Mouse (Mus musculus) macrophage (primary cell): Measurements from ENCODE around the gene Dact2. TPM values are rescaled to one million over a fixed set of nuclear protein-coding genes. Genes with fewer than 3 reads are reported as not detected.

Experiments used
- H3K27ac ChIP-seq: fragments of 350-480 bp; formaldehyde crosslinking; 2 replicates; pipeline ENCODE4 v1.9.0; 2021
- H3K36me3 ChIP-seq: fragments of 350-480 bp; formaldehyde crosslinking; 2 replicates; pipeline ENCODE4 v1.9.0; 2021; ENCODE audit errors: inconsistent target
- H3K4me3 ChIP-seq: fragments of 350-480 bp; formaldehyde crosslinking; 2 replicates; pipeline ENCODE4 v1.9.0; 2021; ENCODE audit errors: inconsistent target
- H3K79me2 ChIP-seq: fragments of 350-480 bp; formaldehyde crosslinking; 2 replicates; pipeline ENCODE4 v1.9.0; 2021; ENCODE audit errors: inconsistent target
- WGBS: methylation state at CpG from one replicate; pipeline ENCODE4 v1.1.7; 2026; ENCODE audit warnings: inconsistent platforms; ENCODE audit not compliant: missing documents; 5-methylcytosine and 5-hydroxymethylcytosine counted together
- polyA plus RNA-seq: library from polyadenylated mRNA; stranded (reverse); fragments of 250-400 nt; gene quantifications from 3 replicates; pipeline ENCODE4 v1.2.4, GENCODE M21; 2018; ENCODE audit warnings: inconsistent platforms

The Dact2 gene
- polyA plus RNA-seq, 1 experiment from 2014 or later = not detected

DNA sequence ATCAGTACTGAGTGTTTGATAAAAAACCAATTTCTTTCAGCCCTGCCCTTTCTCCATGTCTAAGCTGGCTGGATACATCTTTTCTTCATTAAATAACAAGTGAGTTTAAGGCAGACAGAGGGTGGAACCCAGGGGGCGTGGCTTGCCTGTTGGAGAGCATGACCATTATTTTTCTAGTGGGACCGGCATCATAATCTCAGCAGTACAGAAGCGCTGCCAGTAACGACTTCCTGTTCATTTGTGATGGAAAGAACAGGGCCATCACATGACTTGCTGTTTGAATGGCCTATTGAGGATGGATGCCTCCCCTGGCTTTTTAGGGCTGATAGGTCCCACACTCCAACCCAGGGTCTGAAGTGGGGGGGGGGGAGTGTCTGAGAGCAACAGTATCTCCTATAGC is 4.5 kb downstream of the Dact2 start:
- WGBS = 4% methylated on average over 4 of the region's 4 CpGs
- Histone ChIP-seq H3K27ac (no peak overlapping the region), H3K4me3 (no peak overlapping the region), H3K79me2 (no peaks in the 10 kb centered on the region), H3K36me3 (no peaks in the 10 kb centered on the region)

DNA sequence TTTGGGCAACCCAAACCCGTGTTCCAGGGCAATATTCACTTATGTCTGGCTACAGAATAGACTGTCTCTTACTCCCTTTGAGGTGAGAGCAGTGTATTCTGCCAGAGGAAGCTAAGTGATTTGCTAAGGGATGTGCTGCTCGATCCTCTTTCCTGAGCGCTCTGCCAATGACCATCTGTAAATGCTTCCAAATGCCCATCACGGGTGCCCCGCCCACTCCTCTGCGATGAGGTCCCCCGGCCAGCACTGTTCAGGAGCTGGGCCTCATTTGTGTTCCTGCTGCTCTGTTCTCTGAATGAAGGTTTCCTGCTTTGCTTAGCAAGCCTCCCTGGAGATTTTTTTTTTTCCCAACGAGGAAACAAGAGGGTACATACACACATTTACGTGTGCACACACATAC is 11.2 kb downstream of the Dact2 start:
- H3K4me3 ChIP-seq = no peak overlapping the region
- no peak overlapping the region for H3K27ac ChIP-seq
- H3K36me3 ChIP-seq = no peaks in the 10 kb centered on the region
- WGBS = 62% methylated on average over 9 of the region's 9 CpGs
- no peaks in the 10 kb centered on the region for H3K79me2 ChIP-seq

DNA sequence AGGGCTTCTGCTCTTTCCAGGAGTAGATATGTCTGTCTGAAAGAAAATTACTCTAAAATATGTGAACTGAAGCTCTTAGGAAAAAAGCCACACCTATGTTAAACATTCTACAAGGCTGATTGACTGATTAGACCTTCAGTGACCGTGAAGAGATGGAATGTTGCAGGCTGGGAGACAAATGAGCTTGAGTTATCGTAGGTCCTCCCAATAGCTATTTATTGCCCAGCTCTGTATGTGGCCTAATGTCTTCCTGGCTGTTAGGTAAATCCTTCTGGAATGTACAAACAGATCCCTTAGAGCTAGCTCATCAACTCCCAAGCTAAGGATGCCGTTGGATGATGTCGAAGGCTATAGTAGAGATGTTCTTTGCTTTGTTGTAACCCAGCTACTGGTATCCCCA is 11.7 kb downstream of the Dact2 start:
- Histone ChIP-seq H3K27ac (no peak overlapping the region), H3K36me3 (no peaks in the 10 kb centered on the region), H3K79me2 (no peaks in the 10 kb centered on the region), H3K4me3 (no peak overlapping the region)
- WGBS = 78% methylated on average over 4 of the region's 4 CpGs

DNA sequence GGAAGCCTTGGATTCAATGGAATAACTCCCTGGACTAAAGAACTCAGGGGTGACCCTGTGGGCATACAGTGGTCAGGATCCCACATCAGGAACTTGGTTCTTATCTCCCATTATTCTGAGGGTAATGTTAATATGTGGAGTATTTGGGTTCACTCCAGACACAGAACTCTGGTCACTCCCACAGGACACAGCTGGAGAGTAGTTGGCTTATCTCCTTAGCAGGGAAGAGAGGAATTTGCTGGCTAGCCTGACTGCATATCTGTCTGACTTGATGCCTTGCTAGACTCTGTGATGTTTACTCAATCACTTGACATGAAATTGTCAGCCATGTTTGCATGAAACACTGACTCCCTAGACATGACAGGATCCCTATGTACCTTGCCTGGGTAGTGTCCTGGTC is 15.6 kb downstream of the Dact2 start:
- H3K79me2 ChIP-seq = no peaks in the 10 kb centered on the region
- H3K36me3 ChIP-seq = no peaks in the 10 kb centered on the region
- no peak overlapping the region for H3K27ac ChIP-seq
- no peak overlapping the region for H3K4me3 ChIP-seq

DNA sequence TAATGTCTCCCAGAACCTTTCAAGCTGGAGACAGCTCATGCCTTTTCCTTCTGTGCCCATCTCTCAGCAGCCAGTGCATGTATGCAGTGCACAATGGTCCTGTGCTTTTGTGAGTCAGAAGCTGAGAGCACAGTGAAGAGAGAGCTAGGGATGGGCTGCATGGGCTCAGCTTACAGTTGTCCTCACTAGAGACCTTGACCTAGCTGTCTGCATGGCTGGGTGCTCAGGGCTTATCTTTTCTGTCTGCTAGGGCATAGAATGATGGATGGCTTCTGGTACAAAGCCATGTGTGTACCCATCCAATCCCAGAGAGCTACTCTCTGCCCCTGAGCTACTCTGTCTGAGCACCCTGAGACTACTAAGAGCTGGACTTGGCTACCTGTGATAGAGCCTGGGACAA is 17.0 kb downstream of the Dact2 start:
- H3K36me3 ChIP-seq = no peaks in the 10 kb centered on the region
- no peak overlapping the region for H3K4me3 ChIP-seq
- H3K27ac ChIP-seq = no peak overlapping the region
- H3K79me2 ChIP-seq = no peaks in the 10 kb centered on the region

DNA sequence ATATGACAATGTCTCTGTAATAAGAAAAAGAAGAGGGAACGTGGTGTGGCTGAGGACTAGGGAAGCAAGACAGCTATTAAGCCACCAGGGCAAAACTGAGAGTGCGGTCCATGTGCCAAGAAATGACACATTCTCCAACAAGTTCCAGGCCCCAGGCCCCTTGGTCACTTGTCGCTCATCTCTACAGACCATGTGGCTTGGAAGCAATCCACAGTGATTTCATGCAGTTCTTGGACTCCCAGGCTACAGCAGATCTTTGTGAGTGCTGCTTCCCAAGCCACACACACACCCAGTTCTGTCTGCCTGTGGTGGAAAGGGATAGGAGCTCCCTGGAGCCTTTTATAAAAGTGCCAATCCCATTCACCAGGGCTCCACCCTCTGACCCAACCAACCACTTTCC is 17.9 kb downstream of the Dact2 start:
- Histone ChIP-seq H3K36me3 (no peaks in the 10 kb centered on the region), H3K4me3 (no peak overlapping the region), H3K27ac (no peak overlapping the region), H3K79me2 (no peaks in the 10 kb centered on the region)
- WGBS = 92% methylated on average over 3 of the region's 3 CpGs

DNA sequence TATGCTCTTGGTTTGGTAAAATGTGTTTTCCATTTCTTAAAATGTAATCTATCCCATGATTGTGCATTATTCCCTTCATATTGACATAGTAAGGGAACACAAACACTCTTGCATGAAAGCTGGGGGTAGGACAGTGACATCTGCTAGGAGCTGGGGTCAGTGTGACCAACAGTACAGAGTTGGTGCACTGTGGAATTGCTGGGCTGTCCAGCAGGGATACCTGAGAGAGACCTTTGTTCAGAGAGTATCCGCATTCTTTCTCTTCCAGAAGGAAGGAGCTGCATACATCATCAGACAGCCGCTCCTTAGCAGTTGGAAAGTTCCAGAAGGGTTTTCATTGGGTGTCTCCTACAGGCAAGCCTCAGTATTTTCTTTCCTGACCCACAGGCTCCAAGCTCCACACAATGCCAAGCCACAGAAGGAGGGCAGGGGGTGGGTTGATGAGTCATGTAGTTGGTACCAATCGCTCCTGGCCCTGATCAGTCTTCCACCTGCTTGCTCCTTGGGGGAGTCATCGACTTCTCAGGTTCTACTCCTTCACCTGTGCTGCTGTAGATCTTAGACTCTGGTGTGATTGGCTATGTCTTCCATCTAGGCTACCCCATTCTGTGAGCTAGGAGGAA is 19.8 kb downstream of the Dact2 start:
- Histone ChIP-seq H3K27ac (no peak overlapping the region), H3K79me2 (no peaks in the 10 kb centered on the region), H3K36me3 (no peaks in the 10 kb centered on the region), H3K4me3 (no peak overlapping the region)
- WGBS = 79% methylated on average over 4 of the region's 4 CpGs

DNA sequence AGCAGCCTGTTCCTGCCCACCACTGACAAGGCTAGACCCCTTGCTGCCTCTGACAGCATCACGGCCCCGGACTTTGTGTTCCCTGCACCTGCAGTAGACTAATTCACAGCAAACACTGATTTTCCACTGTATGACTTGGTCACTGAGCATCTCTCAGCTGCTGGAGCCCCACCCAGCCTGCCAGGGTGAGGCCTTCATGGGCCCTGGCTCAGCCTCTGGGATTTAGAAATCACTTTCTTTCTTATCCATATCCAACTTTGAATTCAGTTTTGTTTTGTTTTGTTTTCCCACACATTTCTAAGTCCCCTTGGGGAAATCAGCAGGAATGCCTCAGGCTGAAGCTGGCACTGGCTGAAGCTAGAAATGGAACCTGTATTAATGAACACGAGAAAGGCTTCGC is 20.4 kb downstream of the Dact2 start:
- Histone ChIP-seq H3K4me3 (no peak overlapping the region), H3K36me3 (no peaks in the 10 kb centered on the region), H3K79me2 (no peaks in the 10 kb centered on the region), H3K27ac (no peak overlapping the region)
- WGBS = 87% methylated on average over 4 of the region's 4 CpGs

DNA sequence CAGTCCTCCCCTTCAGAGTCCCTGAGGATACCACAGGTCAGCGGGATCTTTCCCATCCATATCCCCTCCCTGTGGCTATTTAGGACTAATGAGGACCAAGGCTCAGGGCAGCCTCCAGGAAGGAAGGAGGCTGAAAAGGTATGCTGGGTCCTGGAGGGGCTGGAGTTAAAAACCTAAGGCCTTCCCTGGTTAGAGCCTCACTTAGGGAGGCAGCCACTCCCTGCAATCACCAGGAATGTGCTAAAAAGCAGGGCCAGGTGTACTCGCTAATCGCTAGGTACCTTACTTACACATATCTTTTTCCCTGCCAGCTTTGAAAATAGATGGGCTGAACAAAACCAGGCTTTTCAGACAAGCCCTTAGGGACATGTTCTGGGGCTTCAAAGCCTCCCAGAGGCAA is 21.2 kb downstream of the Dact2 start:
- Histone ChIP-seq H3K79me2 (no peaks in the 10 kb centered on the region), H3K36me3 (no peaks in the 10 kb centered on the region), H3K27ac (no peak overlapping the region), H3K4me3 (no peak overlapping the region)
- WGBS = 89% methylated on average over 3 of the region's 3 CpGs

DNA sequence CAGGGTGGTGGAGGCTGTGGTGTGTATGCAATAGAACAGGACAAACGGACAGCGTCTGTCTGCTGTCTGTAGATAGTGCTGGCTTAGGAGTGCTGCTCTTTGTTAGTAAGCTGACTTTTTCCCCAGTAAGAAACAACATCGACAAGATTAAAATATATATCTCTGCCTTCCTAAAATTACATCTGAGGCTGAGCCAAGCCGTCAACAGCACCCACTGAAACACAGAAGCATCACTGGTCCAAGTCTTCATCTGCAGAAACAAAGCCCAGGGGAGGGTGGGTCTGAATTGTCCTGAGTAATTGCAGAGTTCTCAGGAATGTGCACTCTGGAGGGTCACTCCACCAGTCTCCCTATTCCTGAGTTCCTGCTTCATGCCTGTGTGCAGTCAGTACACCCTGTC is 25.2 kb downstream of the Dact2 start:
- H3K36me3 ChIP-seq = no peaks in the 10 kb centered on the region
- no peaks in the 10 kb centered on the region for H3K79me2 ChIP-seq
- no peak overlapping the region for H3K4me3 ChIP-seq
- H3K27ac ChIP-seq = no peak overlapping the region
- 90% methylated on average over 4 of the region's 4 CpGs for WGBS

DNA sequence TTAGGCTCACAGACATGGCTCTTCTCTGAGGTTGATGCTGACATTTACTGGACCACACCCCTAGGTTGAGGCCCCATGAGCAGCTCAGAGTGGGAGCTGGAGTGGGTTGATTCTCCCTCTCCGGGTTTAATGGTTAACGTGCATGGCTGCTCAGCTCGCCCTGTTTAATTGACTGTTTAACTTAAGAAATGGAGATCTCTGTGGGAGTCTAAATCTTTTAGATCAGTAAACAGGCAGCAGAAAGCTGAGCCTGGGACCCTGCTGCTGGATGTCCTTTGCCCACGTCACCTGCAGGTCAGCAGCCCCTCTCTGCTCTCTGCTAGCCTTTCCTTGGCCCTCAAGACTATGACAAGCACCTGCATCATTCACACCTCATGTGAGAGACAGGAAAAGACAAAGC is 25.6 kb downstream of the Dact2 start:
- WGBS = 77% methylated on average over 4 of the region's 4 CpGs
- Histone ChIP-seq H3K4me3 (no peak overlapping the region), H3K36me3 (no peaks in the 10 kb centered on the region), H3K27ac (no peak overlapping the region), H3K79me2 (no peaks in the 10 kb centered on the region)

DNA sequence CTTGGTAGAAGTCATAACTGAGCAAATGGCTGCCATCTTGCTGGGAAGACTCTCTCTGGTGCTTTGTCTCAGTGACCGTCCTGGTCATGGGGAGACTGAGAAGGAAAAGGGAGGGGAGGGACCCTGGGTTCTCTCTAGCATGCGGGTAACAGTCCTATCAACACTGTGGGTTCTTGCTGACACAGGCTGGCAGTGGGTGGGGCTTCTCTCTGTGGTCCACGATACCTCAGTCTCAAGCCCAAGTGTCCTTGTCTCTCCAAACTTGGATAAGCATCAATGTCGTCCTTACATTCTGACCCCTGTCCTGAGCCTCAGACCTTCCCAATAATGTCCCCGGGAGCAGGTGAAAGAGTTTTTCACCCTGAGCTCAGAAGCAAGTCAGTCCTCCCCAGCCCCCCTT is 26.1 kb downstream of the Dact2 start:
- 72% methylated on average over 5 of the region's 5 CpGs for WGBS

DNA sequence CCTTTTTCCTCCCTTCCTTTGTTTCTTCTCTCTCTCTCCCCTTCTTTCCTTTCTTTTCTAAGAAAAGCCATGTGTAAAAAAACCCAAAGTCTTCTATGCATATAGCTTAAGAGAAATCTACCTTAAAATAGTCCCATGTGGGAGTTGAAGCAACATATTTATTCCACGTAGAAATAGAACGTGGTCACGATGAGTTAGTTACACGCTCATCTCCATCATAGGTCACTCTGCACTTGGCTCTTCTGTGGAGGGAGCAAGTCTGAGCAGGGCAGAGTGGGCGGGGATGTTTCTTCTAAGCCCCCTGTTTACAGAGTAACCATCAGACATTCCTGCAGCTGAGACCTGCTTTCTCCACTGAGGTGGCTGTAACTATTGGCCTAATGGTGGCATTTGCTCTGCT is 27.1 kb downstream of the Dact2 start:
- no peak overlapping the region for H3K4me3 ChIP-seq
- no peak overlapping the region for H3K27ac ChIP-seq
- 93% methylated on average over 5 of the region's 5 CpGs for WGBS
- H3K36me3 ChIP-seq = no peaks in the 10 kb centered on the region
- no peaks in the 10 kb centered on the region for H3K79me2 ChIP-seq

More for the DNA sequence above, 26.1 kb downstream of the Dact2 start:
- Histone ChIP-seq H3K27ac (no peak overlapping the region), H3K36me3 (no peaks in the 10 kb centered on the region), H3K79me2 (no peaks in the 10 kb centered on the region), H3K4me3 (no peak overlapping the region)

DNA sequence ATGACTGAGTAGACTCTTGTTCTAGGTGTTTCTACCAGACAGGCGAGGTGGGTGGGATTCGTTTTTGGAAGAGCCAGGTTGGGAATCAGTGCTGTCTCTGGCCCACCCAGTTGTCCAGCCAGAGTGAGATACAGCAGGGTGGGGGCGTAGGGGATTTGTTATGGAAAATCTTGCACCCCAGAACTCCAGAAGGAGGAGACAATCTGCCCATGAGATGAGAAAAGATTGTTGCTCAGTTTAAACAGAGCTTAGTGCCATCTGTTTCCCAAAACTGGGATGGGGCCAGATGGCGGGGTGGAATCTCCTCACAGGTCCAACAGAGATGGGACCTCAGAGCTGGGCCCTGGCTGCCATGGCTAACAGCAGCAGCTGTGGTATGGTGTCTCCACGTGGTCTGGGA is 28.4 kb downstream of the Dact2 start:
- WGBS = 75% methylated on average over 5 of the region's 5 CpGs
- Histone ChIP-seq H3K4me3 (no peak overlapping the region), H3K27ac (no peak overlapping the region), H3K36me3 (no peaks in the 10 kb centered on the region), H3K79me2 (no peaks in the 10 kb centered on the region)

DNA sequence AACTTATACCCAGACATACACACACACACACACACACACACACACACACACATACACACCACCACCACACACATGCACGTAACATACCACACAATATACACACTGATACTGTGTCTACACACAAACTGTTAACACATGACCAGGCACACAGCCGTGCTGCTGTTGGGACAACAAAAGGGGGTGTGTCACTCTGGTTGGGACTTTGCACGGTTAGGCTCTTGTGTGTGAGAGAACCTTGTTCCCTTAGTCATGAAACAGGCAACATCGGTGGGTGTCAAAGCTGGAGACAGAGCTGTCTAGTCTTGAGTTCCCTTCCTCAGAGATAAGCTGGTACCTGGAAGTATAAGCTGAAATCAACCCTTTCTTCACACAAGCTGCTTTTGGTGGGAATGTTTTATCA is 29.1 kb downstream of the Dact2 start:
- no peak overlapping the region for H3K4me3 ChIP-seq
- no peaks in the 10 kb centered on the region for H3K79me2 ChIP-seq
- no peaks in the 10 kb centered on the region for H3K36me3 ChIP-seq
- H3K27ac ChIP-seq = no peak overlapping the region
- 86% methylated on average over 4 of the region's 4 CpGs for WGBS

DNA sequence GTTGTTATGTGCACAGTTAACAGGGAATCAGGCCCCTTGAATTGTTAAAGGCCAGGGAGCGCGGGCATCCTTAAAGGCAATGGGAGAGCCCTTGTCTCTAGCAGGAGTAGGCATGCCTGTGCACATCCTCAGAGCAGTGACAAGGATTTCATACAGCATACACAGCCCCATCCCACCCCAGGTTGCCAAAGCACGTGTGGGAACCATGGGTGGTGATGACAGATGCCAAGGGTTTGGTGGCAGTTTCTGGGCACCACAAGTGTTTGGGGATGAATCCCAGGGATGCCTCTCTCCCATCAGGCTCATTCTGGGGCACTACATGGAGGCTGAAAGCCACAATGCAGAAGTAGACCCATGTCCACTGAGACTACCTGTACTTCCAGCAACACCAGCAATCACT is 29.7 kb downstream of the Dact2 start:
- no peak overlapping the region for H3K4me3 ChIP-seq
- H3K79me2 ChIP-seq = no peaks in the 10 kb centered on the region
- H3K36me3 ChIP-seq = no peaks in the 10 kb centered on the region
- no peak overlapping the region for H3K27ac ChIP-seq
- WGBS = 95% methylated on average over 3 of the region's 3 CpGs
